Comparison of ENCODE assay signal across 8 mouse cellular contexts in the genomic region with DNA sequence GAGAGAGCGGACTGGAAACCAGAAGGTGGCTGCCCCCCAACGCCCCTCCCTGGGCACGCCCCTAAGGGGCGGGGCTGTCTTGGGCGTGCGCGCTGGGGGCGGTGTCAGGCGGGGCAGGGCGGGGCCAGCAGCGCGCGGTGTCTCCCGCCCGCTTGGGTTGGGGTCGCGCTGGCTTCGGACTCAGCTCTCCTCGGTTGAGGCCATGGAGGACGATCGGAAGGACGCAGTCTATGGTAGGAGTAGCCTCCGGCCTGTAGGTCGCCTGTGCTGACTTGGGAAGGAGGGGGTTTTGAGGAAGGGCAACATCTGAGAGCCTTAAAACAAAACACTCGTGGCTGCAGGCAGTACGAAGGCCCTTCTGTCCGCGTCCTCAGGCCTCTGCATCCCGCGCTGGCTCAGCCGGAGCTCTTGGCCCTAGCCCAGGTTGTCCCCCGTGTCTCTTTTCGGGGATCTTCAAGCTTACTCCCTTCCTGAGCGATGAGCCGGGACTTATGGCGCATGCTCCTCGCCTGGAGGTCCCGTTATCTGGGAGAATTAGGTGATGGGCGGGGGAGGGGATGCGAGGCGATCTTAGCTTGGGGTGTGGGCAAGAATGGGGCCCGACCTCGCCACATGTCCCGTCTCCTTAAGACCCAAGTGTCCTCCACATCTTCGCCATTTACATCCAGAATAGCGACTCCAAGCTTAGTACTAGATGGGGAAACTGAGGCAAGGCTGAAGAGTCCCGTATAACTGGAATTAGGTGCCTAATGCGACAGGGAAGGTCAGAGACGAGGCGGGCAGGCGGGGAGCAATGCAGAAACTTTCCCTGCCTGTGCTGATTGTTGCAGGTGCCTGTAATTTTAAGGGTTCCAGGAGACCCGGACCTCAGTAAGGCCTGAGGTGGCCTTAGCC. TPM values are rescaled to one million over a fixed set of nuclear protein-coding genes. Genes with fewer than 3 reads are reported as not detected.
DNase-seq lines count a peak whose midpoint lies in the region; ATAC-seq lines count a peak whose summit lies in the region.

Gene Slc44a2 (plus strand): TSS at position 80 of the 894 bp plus-strand sequence.

- peak within 1 kb of the TSS; percentile 48 for H3K27ac ChIP-seq in intestine, embryonic 16.5 days (ENCODE audit: low read length)
- peak within 1 kb of the TSS; percentile 88 for H3K27ac ChIP-seq in midbrain, embryonic 10.5 days (replicated peaks)

- intact Hi-C loops in left cerebral cortex, postnatal 36 days (cut with DNase I): no loop called here

- H3K4me1 ChIP-seq in intestine, embryonic 16.5 days (ENCODE audit: control insufficient read depth, insufficient read depth, low read length): peaks cover 13% of the 10 kb centered on the region
- peaks cover 23% of the 10 kb centered on the region for H3K4me1 ChIP-seq in midbrain, embryonic 10.5 days

- H3K36me3 ChIP-seq in intestine, embryonic 16.5 days (ENCODE audit: control insufficient read depth, insufficient read depth, low read length): no peaks in the 10 kb centered on the region
- peaks cover 10% of the 10 kb centered on the region for H3K36me3 ChIP-seq in midbrain, embryonic 10.5 days

- peak; percentile 78 for DNase-seq in adrenal gland, adult 8-10 months
- peak; percentile 76 for DNase-seq in embryo, embryonic 11.5 days (ENCODE audit: low read depth, low spot score)
- peak; percentile 84 to 87 for DNase-seq in gastrocnemius, postnatal 4 days (ENCODE audit: low spot score in 2 of 2)
- peak; percentile 80 for DNase-seq in left cerebral cortex, postnatal 36 days (ENCODE audit: low spot score in 2 of 2)
- peak; percentile 88 for DNase-seq in midbrain, embryonic 10.5 days (ENCODE audit: low spot score)
- peak; percentile 60 to 61 for DNase-seq in right cerebral cortex, postnatal 36 days (ENCODE audit: low spot score in 2 of 2)
- peak; percentile 80 to 84 for DNase-seq in urinary bladder, postnatal 4 days (ENCODE audit: low spot score in 2 of 2)

- ATAC-seq in intestine, embryonic 16.5 days: peak; percentile 95

- peak within 1 kb of the TSS; percentile 84 for H3K4me2 ChIP-seq in intestine, embryonic 16.5 days (ENCODE audit: low read depth, low read length)

- H3K4me3 ChIP-seq in intestine, embryonic 16.5 days (ENCODE audit: low read length): peak within 1 kb of the TSS; percentile 74
- H3K4me3 ChIP-seq in midbrain, embryonic 10.5 days: peak within 1 kb of the TSS; percentile 83

- H3K9ac ChIP-seq in intestine, embryonic 16.5 days (ENCODE audit: low read depth, low read length): peak within 1 kb of the TSS; percentile 77

- H3K27me3 ChIP-seq in intestine, embryonic 16.5 days (replicated peaks; ENCODE audit: control insufficient read depth, insufficient read depth, low read length): no peaks in the 10 kb centered on the region
- no peaks in the 10 kb centered on the region for H3K27me3 ChIP-seq in midbrain, embryonic 10.5 days (ENCODE audit: low read depth, poor library complexity, severe bottlenecking)

- no peaks in the 10 kb centered on the region for H3K9me3 ChIP-seq in intestine, embryonic 16.5 days (ENCODE audit: control insufficient read depth, low read length)
- no peaks in the 10 kb centered on the region; the same call in 1 of the 2 replicates for H3K9me3 ChIP-seq in midbrain, embryonic 10.5 days (replicated peaks)

- 1% methylated on average over 52 of the region's 52 CpGs for WGBS in intestine, embryonic 16.5 days
- WGBS in midbrain, embryonic 10.5 days: 1% methylated on average over 52 of the region's 52 CpGs

RNA-seq across cellular contexts. Expression of gene Slc44a2, which starts in this region (rescaled TPM):
- 100 to 1,000 TPM in 1 of 4 experiments, 10 to 100 TPM in 3; 39.0 to 103 (median 67.3) TPM for total RNA-seq in adrenal gland, adult 8-10 months (2022)
- 100 to 1,000 TPM; 139 to 151 TPM for total RNA-seq in gastrocnemius, postnatal 4 days (2021)
- 44.6 and 50.2 TPM in 2 replicates for polyA plus RNA-seq in intestine, embryonic 16.5 days (2015; fragmentation: Nextera tagmentation; extraction: Ambion mirVana)
- 10 to 100 TPM; 43.0 to 52.5 TPM for total RNA-seq in left cerebral cortex, postnatal 36 days (2021)
- 65.8 and 72.2 TPM in 2 replicates for polyA plus RNA-seq in midbrain, embryonic 10.5 days (2016; fragmentation: Nextera tagmentation; extraction: Ambion mirVana)

Comparison
In these comparisons a context has a peak if more than half of its experiments do, and no peak if none do; other contexts are left out.
1. Peak in every context shown above with its lines: DNase-seq, ATAC-seq, H3K4me3 ChIP-seq and H3K27ac ChIP-seq.